Mouse (Mus musculus): Measurements from ENCODE around the gene Dad1. TPM values are rescaled to one million over a fixed set of nuclear protein-coding genes. Genes with fewer than 3 reads are reported as not detected.
A peak's percentile ranks its signal among the peaks of the same experiment; 100 is the strongest.

The Dad1 gene
- total RNA-seq, 2 experiments from 2014 or later: 26.9 to 78.6 TPM

GRCm38 (mm10) chr14:54210401-54210800, 43.5 kb downstream of the Dad1 start:
- ATAC-seq (replicated peaks; ENCODE audit: low FRiP score, poor library complexity, severe bottlenecking): no peak

GRCm38 (mm10) chr14:54209932-54210331, 44.0 kb downstream of the Dad1 start:
- no peak for ATAC-seq (replicated peaks; ENCODE audit: low FRiP score, poor library complexity, severe bottlenecking)

- ATAC-seq (replicated peaks; ENCODE audit: low FRiP score, poor library complexity, severe bottlenecking): no peak
These were observed 45.2 kb downstream of the Dad1 start for GRCm38 (mm10) chr14:54208741-54209140.

GRCm38 (mm10) chr14:54207924-54208323, 46.0 kb downstream of the Dad1 start:
- ATAC-seq (replicated peaks; ENCODE audit: low FRiP score, poor library complexity, severe bottlenecking): no peak

- ATAC-seq (replicated peaks; ENCODE audit: low FRiP score, poor library complexity, severe bottlenecking): no peak
These were observed 47.0 kb downstream of the Dad1 start for GRCm38 (mm10) chr14:54206750-54207550.

- ATAC-seq (replicated peaks; ENCODE audit: low FRiP score, poor library complexity, severe bottlenecking): no peak
These were observed 47.6 kb downstream of the Dad1 start for GRCm38 (mm10) chr14:54206309-54206708.

- no peak for ATAC-seq (replicated peaks; ENCODE audit: low FRiP score, poor library complexity, severe bottlenecking)
These were observed 48.0 kb downstream of the Dad1 start for GRCm38 (mm10) chr14:54205904-54206303.

GRCm38 (mm10) chr14:54204786-54205185, 49.1 kb downstream of the Dad1 start:
- ATAC-seq (replicated peaks; ENCODE audit: low FRiP score, poor library complexity, severe bottlenecking): no peak

- peak; percentile 73 for ATAC-seq (replicated peaks; ENCODE audit: low FRiP score, poor library complexity, severe bottlenecking)
These were observed 49.6 kb downstream of the Dad1 start for GRCm38 (mm10) chr14:54204311-54204710.

- ATAC-seq (replicated peaks; ENCODE audit: low FRiP score, poor library complexity, severe bottlenecking): 0 out of 2 replicates have a peak, but pooled peaks have one; percentile 31
These were observed 50.1 kb downstream of the Dad1 start for GRCm38 (mm10) chr14:54203776-54204175.

GRCm38 (mm10) chr14:54203207-54203606, 50.7 kb downstream of the Dad1 start:
- no peak for ATAC-seq (replicated peaks; ENCODE audit: low FRiP score, poor library complexity, severe bottlenecking)

- no peak for ATAC-seq (replicated peaks; ENCODE audit: low FRiP score, poor library complexity, severe bottlenecking)
These were observed 53.5 kb downstream of the Dad1 start for GRCm38 (mm10) chr14:54200363-54200762.

- no peak for ATAC-seq (replicated peaks; ENCODE audit: low FRiP score, poor library complexity, severe bottlenecking)
These were observed 54.2 kb downstream of the Dad1 start for GRCm38 (mm10) chr14:54199662-54200061.

GRCm38 (mm10) chr14:54197740-54198139, 56.2 kb downstream of the Dad1 start:
- ATAC-seq (replicated peaks; ENCODE audit: low FRiP score, poor library complexity, severe bottlenecking): no peak

- no peak for ATAC-seq (replicated peaks; ENCODE audit: low FRiP score, poor library complexity, severe bottlenecking)
These were observed 58.0 kb downstream of the Dad1 start for GRCm38 (mm10) chr14:54195838-54196423.

- no peak for ATAC-seq (replicated peaks; ENCODE audit: low FRiP score, poor library complexity, severe bottlenecking)
These were observed 60.4 kb downstream of the Dad1 start for GRCm38 (mm10) chr14:54193354-54194133.

- ATAC-seq (replicated peaks; ENCODE audit: low FRiP score, poor library complexity, severe bottlenecking): no peak
These were observed 61.4 kb downstream of the Dad1 start for GRCm38 (mm10) chr14:54192462-54192847.

GRCm38 (mm10) chr14:54191594-54192461, 62.1 kb downstream of the Dad1 start:
- no peak for ATAC-seq (replicated peaks; ENCODE audit: low FRiP score, poor library complexity, severe bottlenecking)

- ATAC-seq (replicated peaks; ENCODE audit: low FRiP score, poor library complexity, severe bottlenecking): no peak
These were observed 62.9 kb downstream of the Dad1 start for GRCm38 (mm10) chr14:54191026-54191390.

Measured in erythroblast, adult 5-6 weeks (primary cell).